Mouse (Mus musculus) megakaryocyte, embryonic 14.5 days (primary cell): Measurements from ENCODE around the gene Vrk2.

Experiments used
- FLI1 ChIP-seq: IDR thresholded peaks from 2 replicates; pipeline ENCODE4 v1.6.1; 2012; ENCODE audit warnings: low read length, inconsistent platforms, mixed read lengths
- GATA1 ChIP-seq: IDR thresholded peaks from 3 replicates; pipeline ENCODE4 v1.6.1; 2012; ENCODE audit warnings: mixed read lengths, low read length, inconsistent platforms, borderline replicate concordance

DNA sequence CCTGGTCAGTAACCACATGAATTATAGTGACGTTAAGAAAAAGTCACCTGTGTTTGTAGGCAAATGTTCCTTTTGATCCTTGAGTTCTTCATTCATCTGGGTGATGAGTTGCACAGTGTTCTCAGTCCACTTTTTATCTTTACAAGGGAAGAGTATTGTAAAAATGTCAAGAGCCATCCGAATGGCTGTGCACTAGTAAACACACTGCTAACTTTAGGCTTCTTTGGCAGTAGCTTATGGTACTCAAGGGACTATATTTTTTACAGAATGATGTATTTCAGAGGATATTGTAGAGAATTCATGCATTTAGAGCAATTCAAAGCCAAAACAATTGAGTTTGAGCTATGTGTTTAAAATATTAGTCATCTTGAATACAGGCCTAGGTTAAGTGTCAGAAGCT, 172.3 kb downstream of the Vrk2 start:
- no peak for TF ChIP-seq GATA1
- TF ChIP-seq FLI1 = no peak
